Mouse (Mus musculus): ENCODE measurements around the gene Trmo.

Trmo gene

GRCm38 (mm10) chr4:46390390-46390970 is 1.2 kb upstream of the Trmo start:
- no peak for TF ChIP-seq GATA4 (IDR thresholded peaks at IDR 0.05; ENCODE audit: insufficient replicate concordance, low read length)

- no peak; the same call in 1 of the 2 replicates for TF ChIP-seq GATA4 (IDR thresholded peaks at IDR 0.05; ENCODE audit: insufficient replicate concordance, low read length)
Observed at GRCm38 (mm10) chr4:46389612-46390341, 540 bp upstream of the Trmo start.

GRCm38 (mm10) chr4:46388556-46388955 is 681 bp downstream of the Trmo start:
- TF ChIP-seq GATA4 (IDR thresholded peaks at IDR 0.05; ENCODE audit: insufficient replicate concordance, low read length) = no peak

- no peak for TF ChIP-seq GATA4 (IDR thresholded peaks at IDR 0.05; ENCODE audit: insufficient replicate concordance, low read length)
Observed at GRCm38 (mm10) chr4:46374869-46375368, 14.3 kb downstream of the Trmo start.

- TF ChIP-seq GATA4 (IDR thresholded peaks at IDR 0.05; ENCODE audit: insufficient replicate concordance, low read length) = no peak
Observed at GRCm38 (mm10) chr4:46374455-46374854, 14.8 kb downstream of the Trmo start.

- TF ChIP-seq GATA4 (IDR thresholded peaks at IDR 0.05; ENCODE audit: insufficient replicate concordance, low read length) = no peak
Observed at GRCm38 (mm10) chr4:46371030-46371429, 18.2 kb downstream of the Trmo start.

GRCm38 (mm10) chr4:46370406-46370805 is 18.8 kb downstream of the Trmo start:
- no peak for TF ChIP-seq GATA4 (IDR thresholded peaks at IDR 0.05; ENCODE audit: insufficient replicate concordance, low read length)

- no peak for TF ChIP-seq GATA4 (IDR thresholded peaks at IDR 0.05; ENCODE audit: insufficient replicate concordance, low read length)
Observed at GRCm38 (mm10) chr4:46369070-46369469, 20.2 kb downstream of the Trmo start.

- no peak for TF ChIP-seq GATA4 (IDR thresholded peaks at IDR 0.05; ENCODE audit: insufficient replicate concordance, low read length)
Observed at GRCm38 (mm10) chr4:46367487-46367959, 21.7 kb downstream of the Trmo start.

GRCm38 (mm10) chr4:46364360-46364759 is 24.9 kb downstream of the Trmo start:
- TF ChIP-seq GATA4 (IDR thresholded peaks at IDR 0.05; ENCODE audit: insufficient replicate concordance, low read length) = no peak

- TF ChIP-seq GATA4 (IDR thresholded peaks at IDR 0.05; ENCODE audit: insufficient replicate concordance, low read length) = no peak
Observed at GRCm38 (mm10) chr4:46361258-46361657, 28.0 kb downstream of the Trmo start.

- TF ChIP-seq GATA4 (IDR thresholded peaks at IDR 0.05; ENCODE audit: insufficient replicate concordance, low read length) = no peak
Observed at GRCm38 (mm10) chr4:46359539-46360253, 29.5 kb downstream of the Trmo start.

- no peak for TF ChIP-seq GATA4 (IDR thresholded peaks at IDR 0.05; ENCODE audit: insufficient replicate concordance, low read length)
Observed at GRCm38 (mm10) chr4:46356351-46357133, 32.7 kb downstream of the Trmo start.

- no peak for TF ChIP-seq GATA4 (IDR thresholded peaks at IDR 0.05; ENCODE audit: insufficient replicate concordance, low read length)
Observed at GRCm38 (mm10) chr4:46353045-46353444, 36.2 kb downstream of the Trmo start.

- TF ChIP-seq GATA4 (IDR thresholded peaks at IDR 0.05; ENCODE audit: insufficient replicate concordance, low read length) = no peak
Observed at GRCm38 (mm10) chr4:46349530-46349929, 39.7 kb downstream of the Trmo start.
